Comparison of ENCODE assay signal across 15 mouse cellular contexts in the genomic region with DNA sequence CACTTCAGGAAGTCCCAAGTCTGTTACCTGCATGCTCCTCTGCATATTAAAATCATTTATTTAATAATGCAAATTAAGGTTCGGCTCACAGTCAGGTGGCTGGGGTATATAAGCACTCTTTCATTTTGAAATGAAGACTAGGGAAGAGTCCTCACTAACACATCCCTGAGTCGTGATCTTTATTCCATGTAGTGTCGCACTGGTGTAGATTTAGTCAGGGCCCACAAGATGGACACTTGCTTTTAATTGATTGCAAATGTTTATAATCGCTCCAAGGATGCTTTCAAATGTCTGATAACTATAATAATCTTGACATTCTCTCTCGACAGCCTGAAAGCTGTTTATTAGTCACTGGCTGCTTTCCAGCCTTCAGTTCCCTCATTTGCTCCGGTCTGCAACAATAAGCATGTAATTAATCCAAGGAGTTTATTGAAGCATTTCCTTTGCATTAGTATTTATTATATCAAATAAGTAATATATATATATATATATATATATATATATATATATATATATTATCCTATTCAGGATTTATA.
"Had no signal": no experiment of that assay in that cellular context is flagged by ENCODE, and none has a peak within 500 bp of the region (broad histone marks: within the 10 kb centered on the region; RNA-seq: fewer than 3 reads in every experiment).

No protein-coding gene starts in this region.

- H3K9me3 ChIP-seq: limb, embryonic 12.5 days; limb, embryonic 15.5 days; midbrain, embryonic 12.5 days had no signal

- H3K4me2 ChIP-seq: limb, embryonic 12.5 days; limb, embryonic 15.5 days; liver, embryonic 11.5 days; lung, embryonic 14.5 days; midbrain, embryonic 12.5 days had no signal

- H3K4me1 ChIP-seq: limb, embryonic 12.5 days; limb, embryonic 15.5 days; midbrain, embryonic 12.5 days had no signal

- H3K27ac ChIP-seq: limb, embryonic 12.5 days; limb, embryonic 15.5 days; liver, embryonic 14.5 days; macrophage; midbrain, embryonic 12.5 days had no signal

- H3K36me3 ChIP-seq: limb, embryonic 12.5 days; limb, embryonic 15.5 days; midbrain, embryonic 12.5 days had no signal

- H3K9ac ChIP-seq: limb, embryonic 12.5 days; limb, embryonic 15.5 days; liver, embryonic 14.5 days; liver, postnatal 0 days; lung, embryonic 14.5 days; midbrain, embryonic 12.5 days had no signal

- H3K4me3 ChIP-seq: limb, embryonic 12.5 days; limb, embryonic 15.5 days; midbrain, embryonic 12.5 days had no signal

- ATAC-seq: liver, postnatal 0 days; lung, postnatal 0 days; midbrain, embryonic 16.5 days had no signal

- H3K27me3 ChIP-seq: limb, embryonic 12.5 days; limb, embryonic 15.5 days; midbrain, embryonic 12.5 days had no signal

- DNase-seq: kidney, postnatal 10 days; kidney, postnatal 36 days; left cerebral cortex, postnatal 4 days; liver, postnatal 0 days; lung, embryonic 14.5 days; thymus, adult 18-20 months; thymus, postnatal 36 days had no signal
